Mouse (Mus musculus): ENCODE measurements at regions not wholly inside any gene's neighbourhood (a gene's known extent, or its start where the extent isn't known, plus 50 kb on each side); places are given as distances from the start of the nearest gene placed in this dataset.

DNA sequence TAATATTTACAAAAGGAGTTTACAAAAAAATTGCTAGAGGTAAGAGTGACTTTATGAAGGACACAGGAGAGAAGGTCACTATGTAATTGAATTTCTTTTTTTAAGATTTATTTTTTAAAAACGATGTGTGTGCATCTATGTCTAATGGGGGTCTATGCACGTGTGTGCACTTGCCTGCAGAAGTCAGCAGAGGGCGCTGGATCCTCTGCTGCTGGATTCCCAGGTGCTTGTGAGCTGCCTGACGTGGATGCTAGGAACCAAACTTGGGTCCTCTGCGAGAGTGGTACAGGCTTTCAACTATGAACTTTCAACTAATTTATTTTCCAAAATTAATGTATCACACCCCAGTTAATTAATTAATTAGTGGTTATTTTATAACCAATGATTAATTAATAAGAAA is 85.0 kb downstream of the Glrx3 start:
- H3K27me3 ChIP-seq (ENCODE audit: control insufficient read depth, insufficient read depth, low read depth, low read length) = no peaks in the 10 kb centered on the region
- ATAC-seq (ENCODE audit: low read depth) = no peak
- H3K36me3 ChIP-seq (ENCODE audit: control insufficient read depth, insufficient read depth, low read length) = no peaks in the 10 kb centered on the region
- WGBS = 79% methylated on average over 5 of the region's 5 CpGs
- no peak overlapping the region for H3K4me3 ChIP-seq (ENCODE audit: low read length)
- no peaks in the 10 kb centered on the region for H3K4me1 ChIP-seq (replicated peaks; ENCODE audit: control insufficient read depth, insufficient read depth, low read length)
- H3K9me3 ChIP-seq (ENCODE audit: control insufficient read depth, low read length) = no peaks in the 10 kb centered on the region
- no peak overlapping the region for H3K4me2 ChIP-seq (ENCODE audit: low read depth, low read length)
- no peak overlapping the region for H3K9ac ChIP-seq (ENCODE audit: low read length)
- no peak overlapping the region for H3K27ac ChIP-seq (ENCODE audit: low read length)

DNA sequence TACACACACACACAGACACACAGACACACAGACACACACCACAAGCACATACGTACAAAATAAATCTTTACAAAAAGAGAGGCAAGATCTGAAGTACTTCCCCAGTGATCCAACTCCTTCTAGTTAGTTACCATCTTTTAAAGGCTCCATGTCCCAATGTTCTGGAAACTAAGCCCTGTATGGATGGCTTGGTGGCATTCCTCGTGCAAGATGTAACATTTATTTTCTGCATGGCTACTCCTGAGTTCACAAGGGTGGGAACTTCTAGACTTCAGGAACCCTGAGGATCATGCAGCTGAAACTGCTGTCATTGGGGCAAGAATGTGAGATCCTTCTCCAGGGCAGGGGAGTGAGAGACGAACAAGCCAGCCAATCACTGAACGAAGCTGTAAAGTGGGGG is 96.1 kb downstream of the Glrx3 start:
- Histone ChIP-seq H3K36me3 (ENCODE audit: control insufficient read depth, insufficient read depth, low read length) (no peaks in the 10 kb centered on the region), H3K4me3 (ENCODE audit: low read length) (no peak overlapping the region), H3K4me2 (ENCODE audit: low read depth, low read length) (no peak overlapping the region), H3K9ac (ENCODE audit: low read length) (no peak overlapping the region), H3K9me3 (ENCODE audit: control insufficient read depth, low read length) (no peaks in the 10 kb centered on the region), H3K27ac (ENCODE audit: low read length) (no peak overlapping the region), H3K4me1 (replicated peaks; ENCODE audit: control insufficient read depth, insufficient read depth, low read length) (no peaks in the 10 kb centered on the region), H3K27me3 (ENCODE audit: control insufficient read depth, insufficient read depth, low read depth, low read length) (no peaks in the 10 kb centered on the region)
- 79% methylated on average over 4 of the region's 4 CpGs for WGBS
- ATAC-seq (ENCODE audit: low read depth) = no peak

DNA sequence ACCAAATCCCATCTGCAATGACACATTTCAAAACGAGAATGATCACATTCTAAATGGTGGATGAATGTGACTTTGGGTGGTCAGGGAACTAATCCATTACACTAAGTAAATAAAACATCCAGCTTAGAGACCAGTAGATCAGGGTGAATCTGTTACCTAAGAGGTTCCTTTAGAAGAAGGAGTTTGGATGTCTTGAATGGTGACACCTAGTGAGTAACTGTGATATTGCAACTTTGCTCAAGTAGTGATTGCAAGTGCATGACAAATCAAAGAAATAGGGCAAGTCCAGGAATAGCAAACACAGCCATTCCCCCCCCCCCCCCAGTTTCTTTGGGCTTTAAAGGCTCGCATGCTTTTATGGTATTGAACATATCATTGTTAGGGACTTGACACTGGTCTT is 112.6 kb downstream of the Glrx3 start:
- Histone ChIP-seq H3K27me3 (ENCODE audit: control insufficient read depth, insufficient read depth, low read depth, low read length) (no peaks in the 10 kb centered on the region), H3K4me1 (replicated peaks; ENCODE audit: control insufficient read depth, insufficient read depth, low read length) (no peaks in the 10 kb centered on the region), H3K36me3 (ENCODE audit: control insufficient read depth, insufficient read depth, low read length) (no peaks in the 10 kb centered on the region), H3K27ac (ENCODE audit: low read length) (no peak overlapping the region), H3K4me2 (ENCODE audit: low read depth, low read length) (no peak overlapping the region), H3K9me3 (ENCODE audit: control insufficient read depth, low read length) (no peaks in the 10 kb centered on the region), H3K9ac (ENCODE audit: low read length) (no peak overlapping the region), H3K4me3 (ENCODE audit: low read length) (no peak overlapping the region)
- 38% methylated on average over 2 of the region's 2 CpGs for WGBS
- ATAC-seq (ENCODE audit: low read depth) = no peak

DNA sequence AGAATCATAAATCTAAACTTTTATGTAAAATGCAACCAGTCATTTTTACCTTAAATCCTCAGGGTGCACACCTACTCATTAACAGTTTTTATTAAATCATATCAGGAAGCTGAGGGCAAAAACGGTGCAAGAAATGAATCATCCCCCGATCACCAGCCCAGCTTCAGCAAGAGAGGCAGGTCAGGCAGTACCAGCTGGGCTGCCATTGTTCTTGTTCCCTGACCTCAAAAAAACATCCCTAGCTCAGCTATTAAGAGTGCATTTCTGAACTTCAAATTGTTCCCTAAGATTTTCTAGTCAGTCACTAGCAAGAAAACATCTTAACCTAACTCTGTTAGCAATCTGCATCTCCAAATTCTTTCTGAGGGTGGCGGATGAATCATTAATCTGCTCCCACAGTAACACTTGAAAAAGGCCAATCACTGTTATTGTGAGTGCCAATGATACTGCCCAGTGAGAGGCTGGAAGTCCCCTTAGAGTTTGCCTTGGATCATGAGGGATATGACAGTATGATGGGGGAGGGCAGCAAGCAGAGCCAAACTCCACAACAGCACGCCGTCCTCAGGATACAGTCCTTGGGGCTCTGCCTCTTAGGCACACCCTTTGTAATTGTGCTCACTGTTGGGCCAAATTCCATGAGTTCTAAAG is 115.3 kb downstream of the Glrx3 start:
- Histone ChIP-seq H3K4me3 (ENCODE audit: low read length) (no peak overlapping the region), H3K27ac (ENCODE audit: low read length) (no peak overlapping the region), H3K9ac (ENCODE audit: low read length) (no peak overlapping the region), H3K9me3 (ENCODE audit: control insufficient read depth, low read length) (no peaks in the 10 kb centered on the region), H3K4me1 (replicated peaks; ENCODE audit: control insufficient read depth, insufficient read depth, low read length) (no peaks in the 10 kb centered on the region), H3K4me2 (ENCODE audit: low read depth, low read length) (no peak overlapping the region), H3K27me3 (ENCODE audit: control insufficient read depth, insufficient read depth, low read depth, low read length) (no peaks in the 10 kb centered on the region), H3K36me3 (ENCODE audit: control insufficient read depth, insufficient read depth, low read length) (no peaks in the 10 kb centered on the region)
- ATAC-seq (ENCODE audit: low read depth) = no peak
- 70% methylated on average over 5 of the region's 5 CpGs for WGBS

DNA sequence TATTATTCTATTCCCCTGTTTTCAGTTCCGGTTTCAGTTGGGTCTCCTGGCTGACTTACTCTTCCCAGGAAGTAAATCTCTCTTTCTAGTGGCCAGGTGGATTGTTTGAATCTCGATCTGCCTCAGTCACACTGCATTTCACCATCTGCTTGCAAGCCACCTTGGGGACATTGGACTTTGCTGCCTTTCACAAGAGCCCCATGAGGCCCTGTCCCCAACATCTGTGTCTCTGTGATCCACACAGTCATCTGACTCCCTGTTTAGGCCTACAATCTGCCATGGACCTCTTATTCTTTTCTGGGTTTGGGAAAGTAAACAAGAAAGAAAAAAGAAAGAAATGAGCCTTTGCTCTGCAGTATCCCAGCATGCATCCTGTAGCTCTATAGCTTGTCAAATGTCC is 118.1 kb downstream of the Glrx3 start:
- H3K36me3 ChIP-seq (ENCODE audit: control insufficient read depth, insufficient read depth, low read length) = no peaks in the 10 kb centered on the region
- WGBS = 61% methylated on average over 2 of the region's 2 CpGs
- no peaks in the 10 kb centered on the region for H3K4me1 ChIP-seq (replicated peaks; ENCODE audit: control insufficient read depth, insufficient read depth, low read length)
- no peaks in the 10 kb centered on the region for H3K9me3 ChIP-seq (ENCODE audit: control insufficient read depth, low read length)
- no peak overlapping the region for H3K27ac ChIP-seq (ENCODE audit: low read length)
- ATAC-seq (ENCODE audit: low read depth) = no peak
- no peak overlapping the region for H3K4me2 ChIP-seq (ENCODE audit: low read depth, low read length)
- H3K4me3 ChIP-seq (ENCODE audit: low read length) = no peak overlapping the region
- H3K27me3 ChIP-seq (ENCODE audit: control insufficient read depth, insufficient read depth, low read depth, low read length) = no peaks in the 10 kb centered on the region
- no peak overlapping the region for H3K9ac ChIP-seq (ENCODE audit: low read length)

DNA sequence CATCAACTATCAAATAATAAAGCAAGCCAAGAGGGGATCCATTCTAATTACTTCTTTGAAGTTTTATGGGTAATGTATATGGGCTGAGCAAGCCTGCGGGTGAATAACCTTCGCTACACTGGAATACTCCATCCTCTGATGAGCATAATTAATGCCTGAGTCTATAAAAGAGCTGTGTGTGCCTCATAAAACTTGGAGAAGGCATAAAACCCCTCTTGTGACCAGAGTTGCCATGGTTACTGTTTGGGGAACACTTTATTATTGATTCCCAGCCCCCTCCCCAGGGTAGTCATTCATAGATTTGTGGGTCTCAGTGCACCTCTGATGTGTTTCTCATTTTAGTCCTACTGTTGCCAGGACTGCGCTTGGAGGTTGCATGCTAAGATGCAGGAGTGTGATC is 120.0 kb downstream of the Glrx3 start:
- H3K27ac ChIP-seq (ENCODE audit: low read length) = no peak overlapping the region
- no peak overlapping the region for H3K4me3 ChIP-seq (ENCODE audit: low read length)
- H3K27me3 ChIP-seq (ENCODE audit: control insufficient read depth, insufficient read depth, low read depth, low read length) = no peaks in the 10 kb centered on the region
- ATAC-seq (ENCODE audit: low read depth) = no peak
- 94% methylated on average over 3 of the region's 3 CpGs for WGBS
- H3K4me1 ChIP-seq (replicated peaks; ENCODE audit: control insufficient read depth, insufficient read depth, low read length) = no peaks in the 10 kb centered on the region
- no peak overlapping the region for H3K9ac ChIP-seq (ENCODE audit: low read length)
- H3K9me3 ChIP-seq (ENCODE audit: control insufficient read depth, low read length) = no peaks in the 10 kb centered on the region
- no peak overlapping the region for H3K4me2 ChIP-seq (ENCODE audit: low read depth, low read length)
- H3K36me3 ChIP-seq (ENCODE audit: control insufficient read depth, insufficient read depth, low read length) = no peaks in the 10 kb centered on the region

DNA sequence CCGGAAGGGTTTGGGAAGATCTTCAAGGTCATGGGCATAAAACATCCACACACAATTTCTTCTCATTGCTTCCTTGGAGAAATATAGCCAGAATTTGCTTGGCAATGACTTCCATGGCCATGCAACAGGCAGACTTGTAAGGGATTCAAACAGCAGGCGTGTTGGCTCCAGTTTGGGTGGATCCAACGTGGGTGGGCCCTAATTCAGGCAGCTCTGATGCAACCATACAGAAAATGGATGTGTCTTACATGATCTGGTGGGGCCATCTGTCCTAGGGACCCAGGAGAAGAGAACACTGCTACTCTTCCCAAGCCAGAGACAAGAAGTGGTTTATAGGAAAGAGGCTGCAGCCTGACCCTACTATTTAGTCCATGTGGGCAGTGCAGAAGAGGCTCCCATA is 121.5 kb downstream of the Glrx3 start:
- H3K27me3 ChIP-seq (ENCODE audit: control insufficient read depth, insufficient read depth, low read depth, low read length) = no peaks in the 10 kb centered on the region
- H3K9me3 ChIP-seq (ENCODE audit: control insufficient read depth, low read length) = no peaks in the 10 kb centered on the region
- H3K9ac ChIP-seq (ENCODE audit: low read length) = no peak overlapping the region
- ATAC-seq (ENCODE audit: low read depth) = no peak
- no peak overlapping the region for H3K4me2 ChIP-seq (ENCODE audit: low read depth, low read length)
- H3K4me1 ChIP-seq (replicated peaks; ENCODE audit: control insufficient read depth, insufficient read depth, low read length) = no peaks in the 10 kb centered on the region
- no peaks in the 10 kb centered on the region for H3K36me3 ChIP-seq (ENCODE audit: control insufficient read depth, insufficient read depth, low read length)
- H3K27ac ChIP-seq (ENCODE audit: low read length) = no peak overlapping the region
- no peak overlapping the region for H3K4me3 ChIP-seq (ENCODE audit: low read length)
- WGBS = 75% methylated on average over 3 of the region's 3 CpGs

DNA sequence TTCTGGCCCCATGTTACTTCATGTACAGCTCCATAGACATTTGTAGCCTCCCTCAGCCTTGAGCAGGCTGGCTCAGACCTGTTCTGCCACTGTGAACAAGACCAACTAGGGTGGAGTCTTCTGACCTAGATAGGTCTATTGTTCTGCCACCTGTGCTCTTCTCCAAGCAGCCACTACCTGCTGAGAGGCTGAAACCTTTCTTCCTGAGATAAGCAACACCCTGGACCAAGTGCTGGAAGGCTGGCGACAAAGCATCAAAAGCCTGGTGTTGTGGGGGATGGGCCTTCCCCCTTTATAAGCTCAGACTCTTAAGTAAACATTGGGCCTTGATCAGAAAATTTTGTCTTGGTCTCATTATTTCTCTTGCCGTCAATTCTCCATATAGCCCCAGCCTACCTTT is 132.8 kb downstream of the Glrx3 start:
- no peak overlapping the region for H3K4me3 ChIP-seq (ENCODE audit: low read length)
- H3K9me3 ChIP-seq (ENCODE audit: control insufficient read depth, low read length) = no peaks in the 10 kb centered on the region
- WGBS = 73% methylated on average over 2 of the region's 2 CpGs
- H3K4me2 ChIP-seq (ENCODE audit: low read depth, low read length) = no peak overlapping the region
- no peak overlapping the region for H3K9ac ChIP-seq (ENCODE audit: low read length)
- no peak for ATAC-seq (ENCODE audit: low read depth)
- H3K4me1 ChIP-seq (replicated peaks; ENCODE audit: control insufficient read depth, insufficient read depth, low read length) = no peaks in the 10 kb centered on the region
- H3K36me3 ChIP-seq (ENCODE audit: control insufficient read depth, insufficient read depth, low read length) = no peaks in the 10 kb centered on the region
- no peak overlapping the region for H3K27ac ChIP-seq (ENCODE audit: low read length)
- H3K27me3 ChIP-seq (ENCODE audit: control insufficient read depth, insufficient read depth, low read depth, low read length) = no peaks in the 10 kb centered on the region

DNA sequence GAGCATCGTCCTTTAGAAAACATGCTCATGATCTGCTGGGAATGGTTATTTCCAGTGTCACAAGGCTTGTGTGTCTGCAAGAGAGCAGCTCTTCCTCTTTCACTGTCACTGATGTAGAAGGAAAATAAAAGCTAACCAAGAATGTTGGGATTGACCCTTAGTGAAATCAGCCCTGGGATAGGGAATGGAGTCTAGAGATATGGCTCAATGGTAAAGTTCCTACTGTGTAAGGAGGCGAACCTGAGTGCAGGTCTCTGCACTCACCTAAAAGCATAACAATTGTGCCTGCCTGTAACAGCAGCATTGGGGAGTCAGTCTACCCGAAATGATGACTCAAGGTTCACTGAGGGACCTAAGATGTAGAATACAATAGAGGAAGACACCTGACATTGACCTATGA is 138.1 kb downstream of the Glrx3 start:
- Histone ChIP-seq H3K4me1 (replicated peaks; ENCODE audit: control insufficient read depth, insufficient read depth, low read length) (no peaks in the 10 kb centered on the region), H3K4me3 (ENCODE audit: low read length) (no peak overlapping the region), H3K36me3 (ENCODE audit: control insufficient read depth, insufficient read depth, low read length) (no peaks in the 10 kb centered on the region), H3K27ac (ENCODE audit: low read length) (no peak overlapping the region), H3K9me3 (ENCODE audit: control insufficient read depth, low read length) (no peaks in the 10 kb centered on the region), H3K9ac (ENCODE audit: low read length) (no peak overlapping the region), H3K4me2 (ENCODE audit: low read depth, low read length) (no peak overlapping the region), H3K27me3 (ENCODE audit: control insufficient read depth, insufficient read depth, low read depth, low read length) (no peaks in the 10 kb centered on the region)
- WGBS = 70% methylated on average over 3 of the region's 3 CpGs
- ATAC-seq (ENCODE audit: low read depth) = no peak

DNA sequence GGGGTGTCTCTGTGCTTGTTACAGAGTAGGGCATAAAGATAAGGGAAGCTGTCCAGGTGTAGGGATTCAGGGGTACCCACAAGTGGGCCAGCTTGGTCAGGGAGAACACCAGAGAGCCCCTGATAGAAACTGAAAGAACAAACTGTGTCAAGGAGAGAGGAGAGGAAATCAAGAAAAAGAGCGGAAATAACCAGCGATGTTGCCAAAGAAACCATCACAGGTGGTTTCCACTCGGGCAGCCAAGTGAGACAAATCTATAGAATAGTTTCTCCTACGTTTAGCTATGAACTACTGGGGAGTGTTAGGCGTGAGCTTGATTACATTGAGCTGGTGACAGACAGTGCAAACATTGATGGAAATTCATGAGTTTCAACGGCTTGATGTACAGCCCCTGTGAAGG is 138.8 kb downstream of the Glrx3 start:
- H3K9me3 ChIP-seq (ENCODE audit: control insufficient read depth, low read length) = no peaks in the 10 kb centered on the region
- no peak overlapping the region for H3K4me2 ChIP-seq (ENCODE audit: low read depth, low read length)
- no peak for ATAC-seq (ENCODE audit: low read depth)
- WGBS = 46% methylated on average over 6 of the region's 6 CpGs
- no peak overlapping the region for H3K9ac ChIP-seq (ENCODE audit: low read length)
- H3K36me3 ChIP-seq (ENCODE audit: control insufficient read depth, insufficient read depth, low read length) = no peaks in the 10 kb centered on the region
- no peak overlapping the region for H3K4me3 ChIP-seq (ENCODE audit: low read length)
- H3K4me1 ChIP-seq (replicated peaks; ENCODE audit: control insufficient read depth, insufficient read depth, low read length) = no peaks in the 10 kb centered on the region
- H3K27ac ChIP-seq (ENCODE audit: low read length) = no peak overlapping the region
- no peaks in the 10 kb centered on the region for H3K27me3 ChIP-seq (ENCODE audit: control insufficient read depth, insufficient read depth, low read depth, low read length)
